Mouse (Mus musculus) ES-E14 (cell line): ENCODE measurements around the gene Higd1c.
"Not testable (repeated sequence)": the region's sequence is repeated elsewhere in the genome, so short reads cannot be mapped to it uniquely, and the experiment has no call there.

Experiments used
- CHD2 ChIP-seq: IDR thresholded peaks from 2 replicates; pipeline ENCODE4 v1.6.1; 2014; ENCODE audit warnings: mild to moderate bottlenecking, low read depth, low read length, inconsistent platforms
- HCFC1 ChIP-seq: IDR thresholded peaks from 2 replicates; pipeline ENCODE4 v1.6.1; 2012; ENCODE audit warnings: low read length, inconsistent platforms, borderline replicate concordance; ENCODE audit not compliant: insufficient read depth
- MAFK ChIP-seq: IDR thresholded peaks from 2 replicates; pipeline ENCODE4 v1.6.1; 2014; ENCODE audit warnings: mild to moderate bottlenecking, low read depth, low read length, inconsistent platforms; ENCODE audit not compliant: insufficient read depth
- ZC3H11A ChIP-seq: IDR thresholded peaks from 2 replicates; pipeline ENCODE4 v1.6.1; 2012; ENCODE audit warnings: low read depth, mild to moderate bottlenecking, inconsistent platforms, low read length, borderline replicate concordance
- ZNF384 ChIP-seq: IDR thresholded peaks from 2 replicates; pipeline ENCODE4 v1.6.1; 2012; ENCODE audit warnings: low read depth, low read length, inconsistent platforms

- not testable (repeated sequence) for TF ChIP-seq CHD2, MAFK, ZC3H11A, ZNF384, HCFC1
Measured at GRCm38 (mm10) chr15:100328089-100328488, 36.3 kb upstream of the Higd1c start.
